Mouse (Mus musculus) induced T-regulatory cell, adult 2 months (primary cell): ENCODE data around the gene Htra2.

ENCODE experiments used
- DNase-seq: peaks from one replicate; pipeline ENCODE4 v3.0.0-alpha.2; 2012; ENCODE audit warnings: low read depth

Htra2 gene

GRCm38 (mm10) chr6:83069488-83070246, 14.6 kb upstream of the Htra2 start:
- peak; percentile 42 for DNase-seq

GRCm38 (mm10) chr6:83068706-83069487, 13.8 kb upstream of the Htra2 start:
- peak; percentile 44 for DNase-seq

- no peak for DNase-seq
These were observed 13.1 kb upstream of the Htra2 start for GRCm38 (mm10) chr6:83068221-83068620.

- no peak for DNase-seq
These were observed 11.4 kb upstream of the Htra2 start for GRCm38 (mm10) chr6:83066441-83066840.

- peak; percentile 54 for DNase-seq
These were observed 10.9 kb upstream of the Htra2 start for GRCm38 (mm10) chr6:83065995-83066394.

- no peak for DNase-seq
These were observed 3.7 kb upstream of the Htra2 start for GRCm38 (mm10) chr6:83058725-83059124.

- DNase-seq = peak; percentile 42
These were observed 2.7 kb upstream of the Htra2 start, which contains the start of gene Dqx1 for GRCm38 (mm10) chr6:83057790-83058189. Gene Dqx1, plus strand, starts transcription at chr6:83057844.

GRCm38 (mm10) chr6:83054074-83054851, 810 bp downstream of the Htra2 start, which contains the start of gene Aup1:
Gene Aup1, plus strand, starts transcription at chr6:83054521.
- DNase-seq = peak; percentile 99

- DNase-seq = peak; percentile 77
These were observed 1.7 kb downstream of the Htra2 start for GRCm38 (mm10) chr6:83053136-83053960.

- DNase-seq = no peak
These were observed 5.7 kb downstream of the Htra2 start for GRCm38 (mm10) chr6:83049367-83049766.

- no peak for DNase-seq
These were observed 10.3 kb downstream of the Htra2 start for GRCm38 (mm10) chr6:83044742-83045141.

- no peak for DNase-seq
These were observed 11.1 kb downstream of the Htra2 start for GRCm38 (mm10) chr6:83043993-83044392.

- DNase-seq = no peak
These were observed 11.5 kb downstream of the Htra2 start for GRCm38 (mm10) chr6:83043561-83043960.

- DNase-seq = no peak
These were observed 14.5 kb downstream of the Htra2 start for GRCm38 (mm10) chr6:83040601-83041000.

GRCm38 (mm10) chr6:83038496-83039012, 16.5 kb downstream of the Htra2 start:
- peak; percentile 94 for DNase-seq

- DNase-seq = no peak
These were observed 17.9 kb downstream of the Htra2 start for GRCm38 (mm10) chr6:83037188-83037587.

GRCm38 (mm10) chr6:83034463-83035055, 20.5 kb downstream of the Htra2 start:
- DNase-seq = no peak

GRCm38 (mm10) chr6:83033249-83034185, 21.6 kb downstream of the Htra2 start, which contains the start of the genes Dok1 and Loxl3:
Gene Dok1, minus strand, starts transcription at chr6:83033471.
Gene Loxl3, plus strand, starts transcription at chr6:83034173.
- DNase-seq = peak; percentile 87

GRCm38 (mm10) chr6:83032769-83033191, 22.3 kb downstream of the Htra2 start:
- peak; percentile 73 for DNase-seq
